Mouse (Mus musculus) liver, adult (tissue): Measurements from ENCODE around the gene Pdcd10.

Experiments
- GATA4 ChIP-seq: IDR thresholded peaks from 2 replicates; pipeline ENCODE4 v1.6.1; 2014; ENCODE audit warnings: mild to moderate bottlenecking, low read length; ENCODE audit not compliant: insufficient replicate concordance

The Pdcd10 gene

GRCm38 (mm10) chr3:75556695-75557291, at the start of gene Pdcd10:
Gene Pdcd10 (minus strand): TSS chr3:75556856.
- TF ChIP-seq GATA4 = no peak; the same call in 1 of the 2 replicates

GRCm38 (mm10) chr3:75584898-75585297, 28.2 kb upstream of the Pdcd10 start:
- TF ChIP-seq GATA4 = no peak

- TF ChIP-seq GATA4 = no peak
Observed at GRCm38 (mm10) chr3:75583293-75583692, 26.6 kb upstream of the Pdcd10 start.

- TF ChIP-seq GATA4 = no peak
Observed at GRCm38 (mm10) chr3:75579352-75579751, 22.7 kb upstream of the Pdcd10 start.

GRCm38 (mm10) chr3:75575582-75575981, 18.9 kb upstream of the Pdcd10 start:
- TF ChIP-seq GATA4 = no peak

GRCm38 (mm10) chr3:75574074-75574473, 17.4 kb upstream of the Pdcd10 start:
- no peak for TF ChIP-seq GATA4

GRCm38 (mm10) chr3:75557292-75557691, 636 bp upstream of the Pdcd10 start, which contains the start of gene Serpini1:
Gene Serpini1 (plus strand): TSS chr3:75557547.
- no peak for TF ChIP-seq GATA4

GRCm38 (mm10) chr3:75556121-75556694, 448 bp downstream of the Pdcd10 start:
- TF ChIP-seq GATA4 = no peak

GRCm38 (mm10) chr3:75551248-75551647, 5.4 kb downstream of the Pdcd10 start:
- TF ChIP-seq GATA4 = no peak

- TF ChIP-seq GATA4 = no peak
Observed at GRCm38 (mm10) chr3:75544287-75544686, 12.4 kb downstream of the Pdcd10 start.

- TF ChIP-seq GATA4 = no peak
Observed at GRCm38 (mm10) chr3:75542852-75543251, 13.8 kb downstream of the Pdcd10 start.

- TF ChIP-seq GATA4 = no peak
Observed at GRCm38 (mm10) chr3:75541259-75541658, 15.4 kb downstream of the Pdcd10 start.

- no peak for TF ChIP-seq GATA4
Observed at GRCm38 (mm10) chr3:75534045-75534834, 22.4 kb downstream of the Pdcd10 start.

GRCm38 (mm10) chr3:75531074-75531473, 25.6 kb downstream of the Pdcd10 start:
- no peak for TF ChIP-seq GATA4

- no peak for TF ChIP-seq GATA4
Observed at GRCm38 (mm10) chr3:75522527-75522926, 34.1 kb downstream of the Pdcd10 start.

GRCm38 (mm10) chr3:75521314-75521713, 35.3 kb downstream of the Pdcd10 start:
- no peak for TF ChIP-seq GATA4
